Mouse (Mus musculus): ENCODE measurements around the gene Bace2. TPM values are rescaled to one million over a fixed set of nuclear protein-coding genes. Genes with fewer than 3 reads are reported as not detected.
A peak's percentile ranks its signal among the peaks of the same experiment; 100 is the strongest.

The Bace2 gene
- total RNA-seq, 2 experiments from 2014 or later: 3.4 to 5.0 TPM

GRCm38 (mm10) chr16:97402213-97402785 lies 45.8 kb downstream of the Bace2 start:
- DNase-seq: no peak

- DNase-seq: no peak
Observed at GRCm38 (mm10) chr16:97405476-97406012, 49.0 kb downstream of the Bace2 start.

DNA sequence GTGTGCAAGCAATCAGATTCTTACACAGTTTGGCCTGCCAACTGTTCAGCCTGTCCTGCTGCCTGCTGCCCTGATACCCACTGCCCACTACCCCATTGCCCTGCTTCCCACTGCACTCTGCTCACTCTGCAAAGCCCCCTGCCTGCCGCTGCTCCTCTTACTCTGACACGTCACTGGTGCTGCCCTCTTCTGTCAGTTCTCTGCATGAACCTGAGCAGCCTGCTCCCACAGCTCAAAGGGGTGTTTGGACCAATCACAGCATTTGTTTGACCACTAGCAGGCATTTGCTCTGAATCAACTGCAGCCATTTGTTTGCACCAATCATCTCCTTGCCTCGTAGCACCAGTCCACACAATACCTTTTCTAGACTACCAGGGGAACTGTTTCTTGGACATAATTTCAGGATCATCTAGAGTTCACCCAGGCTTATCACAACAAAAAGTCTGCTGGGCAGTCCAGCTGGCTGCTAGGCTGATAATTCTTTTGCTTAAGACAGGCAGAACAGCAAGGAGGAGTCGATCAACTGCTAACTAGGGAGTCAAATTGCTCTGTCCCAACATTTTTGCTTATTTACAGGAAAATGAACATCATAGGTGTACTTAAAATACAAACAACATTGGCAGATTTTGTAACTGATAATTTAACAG lies 61.5 kb downstream of the Bace2 start:
- DNase-seq: peak in 1 of 2 experiments; percentile 24

DNA sequence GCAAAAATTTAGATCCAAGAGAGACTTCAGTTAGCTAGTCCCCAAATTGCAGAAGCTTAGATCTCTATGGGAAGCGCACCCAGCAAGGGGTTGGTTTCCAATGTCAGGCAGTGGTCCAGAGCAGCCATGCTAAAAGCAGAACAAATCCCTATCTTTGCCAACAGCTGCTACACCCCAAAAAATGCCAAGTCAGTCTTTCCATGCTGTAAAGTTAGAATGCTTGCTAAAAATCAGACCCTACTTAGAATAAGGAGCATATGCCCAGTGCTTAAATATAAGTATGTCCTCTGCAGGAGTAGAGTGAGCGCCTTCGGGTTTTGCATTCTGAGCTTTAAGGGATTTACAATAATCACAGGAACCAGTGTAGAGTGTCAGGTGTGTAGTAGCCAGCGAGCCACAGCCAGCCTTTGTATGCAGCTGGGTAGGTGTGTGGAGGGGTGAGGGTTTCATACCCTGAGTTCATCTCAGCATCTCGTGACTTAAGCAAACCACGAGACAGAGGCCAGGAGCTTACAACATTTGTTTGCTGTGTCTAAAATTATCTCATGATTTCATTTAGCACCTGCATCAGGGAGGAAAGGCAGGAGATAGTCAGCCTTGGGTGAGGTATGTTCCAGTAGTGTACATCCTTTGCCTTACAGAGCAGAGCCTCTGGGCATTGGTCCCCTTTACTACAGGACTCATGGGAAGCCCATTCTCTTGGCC lies 62.4 kb downstream of the Bace2 start:
- DNase-seq: no peak

GRCm38 (mm10) chr16:97421671-97422070 lies 65.1 kb downstream of the Bace2 start:
- DNase-seq: no peak

- DNase-seq: no peak
Observed at GRCm38 (mm10) chr16:97423627-97424026, 67.1 kb downstream of the Bace2 start.

GRCm38 (mm10) chr16:97428026-97428425 lies 71.5 kb downstream of the Bace2 start:
- no peak for DNase-seq

DNA sequence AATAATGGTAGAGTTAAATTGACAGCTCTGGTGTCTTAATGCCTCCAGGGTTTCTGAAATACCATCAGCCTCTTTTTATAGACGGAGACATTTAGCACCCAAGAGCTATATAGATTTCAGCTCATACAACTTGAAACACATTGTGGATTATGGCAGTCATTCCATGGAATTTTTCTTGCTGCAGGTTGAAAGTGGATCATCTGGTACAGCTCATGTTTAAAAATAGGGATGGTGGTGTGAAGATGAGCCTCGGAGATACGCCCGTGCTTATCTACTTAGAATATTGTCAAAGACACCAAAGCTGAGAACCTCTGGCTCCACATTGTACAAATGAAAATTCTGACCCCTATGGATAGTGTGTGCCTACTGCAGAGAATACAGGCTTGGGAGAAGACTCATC lies 73.5 kb downstream of the Bace2 start:
- DNase-seq: no peak

GRCm38 (mm10) chr16:97431328-97431727 lies 74.8 kb downstream of the Bace2 start:
- DNase-seq: no peak

DNA sequence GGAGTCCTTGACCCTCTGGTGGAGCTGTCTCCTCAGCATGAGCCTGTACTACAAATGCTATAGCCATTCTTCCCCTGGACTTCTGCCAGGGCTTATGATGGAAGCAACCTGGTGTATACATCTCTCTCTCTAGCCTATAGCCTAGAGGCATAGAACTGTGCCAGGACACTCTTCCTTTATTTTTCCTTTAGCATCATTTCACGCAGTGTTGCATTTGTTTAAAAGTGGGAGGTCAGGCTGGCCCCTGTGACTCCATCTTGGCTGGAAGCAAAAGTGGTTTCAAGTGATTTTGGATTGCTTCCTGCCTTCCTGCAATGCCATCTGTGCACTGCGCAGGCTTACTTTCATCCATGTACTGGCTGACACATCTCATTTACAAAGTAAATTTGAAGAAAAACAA lies 77.7 kb downstream of the Bace2 start:
- DNase-seq: no peak

DNA sequence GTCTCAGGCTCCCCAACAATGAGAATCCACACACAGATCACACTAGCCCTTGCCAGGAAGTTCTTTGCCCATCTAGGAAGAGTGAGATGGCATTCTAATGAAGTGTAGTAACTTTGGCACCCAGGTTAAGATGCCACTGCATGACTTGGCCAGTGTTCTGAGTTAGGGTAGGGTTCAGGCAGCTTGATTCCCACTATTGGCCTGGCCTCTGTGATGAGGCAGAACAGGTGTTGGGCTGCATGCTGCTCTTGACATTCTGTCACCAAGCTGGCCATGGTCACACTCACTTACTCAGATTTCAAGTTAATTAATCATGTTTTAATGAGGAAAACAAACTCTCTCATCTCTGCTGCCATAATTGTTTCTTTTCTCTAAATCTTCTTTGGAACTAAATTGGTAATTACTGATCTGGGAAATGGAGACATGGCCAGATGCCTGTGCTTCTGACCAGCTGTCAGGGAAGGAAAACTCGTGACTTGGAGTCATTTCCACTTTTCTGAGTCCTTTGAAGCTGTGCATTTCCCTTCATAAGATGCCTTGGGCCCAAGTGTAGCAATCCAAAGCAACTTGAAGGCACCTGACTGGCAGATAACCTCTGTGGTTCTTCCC lies 81.0 kb downstream of the Bace2 start:
- no peak for DNase-seq

DNA sequence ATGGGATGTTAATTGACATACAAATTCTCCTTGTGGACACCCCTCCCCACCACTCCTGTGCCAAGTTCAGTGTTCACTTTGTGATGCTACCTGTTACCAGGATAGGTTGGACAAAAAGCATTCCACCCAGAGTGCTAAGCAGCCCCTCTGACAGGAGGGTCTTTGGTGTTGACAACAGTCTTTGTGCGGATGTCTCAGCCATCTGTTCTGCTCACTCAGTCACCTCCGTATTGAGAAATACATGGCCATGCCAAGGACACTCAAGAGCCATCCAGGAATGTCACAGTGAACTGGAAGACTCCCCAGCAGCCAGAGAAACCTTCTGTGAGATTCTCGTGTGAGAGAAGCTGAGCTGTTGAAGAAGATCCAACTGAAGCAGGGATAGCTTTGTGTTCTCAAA lies 81.6 kb downstream of the Bace2 start:
- DNase-seq: no peak

DNA sequence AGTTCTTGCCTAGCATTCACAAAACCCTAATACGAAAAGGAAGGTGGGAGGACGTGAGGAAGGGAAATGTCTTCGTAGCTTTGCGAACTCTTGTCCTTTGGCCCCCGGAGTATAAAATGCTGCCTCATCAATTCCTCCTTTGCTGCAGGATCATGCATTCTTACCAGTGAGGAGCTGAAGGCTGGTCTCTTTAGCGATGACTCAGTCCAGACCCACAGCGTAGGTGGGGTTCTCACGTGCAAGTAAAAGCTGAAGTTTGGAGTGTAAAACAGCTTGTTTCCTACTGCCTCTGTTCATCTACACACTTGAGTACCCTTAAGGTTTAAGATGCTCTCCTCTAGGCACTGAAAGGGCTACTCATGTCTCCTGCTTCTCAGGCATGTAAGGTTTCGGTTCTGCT lies 85.4 kb downstream of the Bace2 start:
- no peak for DNase-seq

DNA sequence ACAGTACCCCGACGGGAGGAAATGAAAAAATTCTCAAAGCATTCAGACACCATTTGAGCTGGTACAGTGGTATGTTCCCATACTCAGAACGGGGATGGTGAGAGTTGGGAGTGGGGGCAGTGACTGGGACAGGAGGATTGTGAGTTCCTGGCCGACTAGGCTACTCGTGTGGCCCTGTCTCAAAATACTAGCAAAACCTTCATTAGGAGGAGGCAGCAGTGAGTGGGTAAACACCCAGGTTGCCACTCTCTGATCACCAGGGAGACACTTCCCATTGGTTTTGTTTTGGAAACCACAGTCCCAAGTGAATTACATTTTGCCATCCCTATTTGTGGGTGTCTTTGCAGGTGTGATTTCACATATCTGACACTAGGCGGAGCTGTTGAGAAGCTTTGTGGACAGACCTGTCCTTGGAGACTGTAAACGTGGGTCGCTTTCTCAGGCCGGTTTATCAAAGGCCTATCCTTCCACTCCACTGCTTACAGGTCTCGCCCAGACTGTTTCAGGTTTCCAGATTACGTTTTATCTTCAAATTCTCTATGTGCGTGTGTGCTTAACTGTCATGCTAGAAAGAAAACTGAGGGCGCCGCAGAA lies 87.2 kb downstream of the Bace2 start:
- DNase-seq: no peak

- DNase-seq: no peak
Observed at GRCm38 (mm10) chr16:97447386-97447785, 90.8 kb downstream of the Bace2 start.

DNA sequence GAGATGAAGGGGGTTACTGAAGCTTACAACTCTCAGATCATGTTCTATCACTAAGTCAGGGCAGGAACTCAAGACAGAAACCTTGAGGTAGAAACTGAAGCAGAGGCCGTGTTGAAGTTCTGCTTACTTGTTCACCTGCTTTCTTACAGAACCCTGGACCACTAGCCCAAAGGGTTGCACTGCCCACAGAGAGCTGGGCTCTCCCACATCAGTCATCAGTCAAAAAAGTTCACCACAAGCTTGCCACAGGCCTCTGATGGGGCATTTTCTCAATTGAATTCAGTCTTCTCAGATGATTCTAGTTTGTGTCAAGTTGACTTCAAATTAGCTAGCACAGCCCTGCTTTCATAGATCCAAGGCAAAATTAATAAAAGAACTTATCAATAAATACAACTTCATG lies 103.3 kb downstream of the Bace2 start:
- DNase-seq: no peak

DNA sequence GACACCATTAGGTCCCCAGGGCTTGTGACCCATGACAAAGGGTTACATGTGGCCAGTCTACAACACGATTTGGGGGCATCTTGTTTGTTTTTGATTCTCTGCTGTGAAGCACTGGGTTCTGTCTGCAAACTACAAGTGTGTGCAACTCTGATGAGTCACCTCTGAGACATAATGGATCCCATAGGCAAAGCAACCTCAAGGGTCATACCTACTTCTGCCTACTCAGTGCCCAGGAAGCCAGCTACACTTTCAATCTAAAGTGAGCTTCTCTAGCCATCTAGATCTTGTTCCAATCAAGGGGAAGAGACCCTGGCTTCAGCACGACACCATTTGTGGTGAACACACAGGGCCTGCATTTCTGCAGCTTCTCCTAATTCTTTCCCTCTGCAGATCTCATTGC lies 104.7 kb downstream of the Bace2 start:
- no peak for DNase-seq

DNA sequence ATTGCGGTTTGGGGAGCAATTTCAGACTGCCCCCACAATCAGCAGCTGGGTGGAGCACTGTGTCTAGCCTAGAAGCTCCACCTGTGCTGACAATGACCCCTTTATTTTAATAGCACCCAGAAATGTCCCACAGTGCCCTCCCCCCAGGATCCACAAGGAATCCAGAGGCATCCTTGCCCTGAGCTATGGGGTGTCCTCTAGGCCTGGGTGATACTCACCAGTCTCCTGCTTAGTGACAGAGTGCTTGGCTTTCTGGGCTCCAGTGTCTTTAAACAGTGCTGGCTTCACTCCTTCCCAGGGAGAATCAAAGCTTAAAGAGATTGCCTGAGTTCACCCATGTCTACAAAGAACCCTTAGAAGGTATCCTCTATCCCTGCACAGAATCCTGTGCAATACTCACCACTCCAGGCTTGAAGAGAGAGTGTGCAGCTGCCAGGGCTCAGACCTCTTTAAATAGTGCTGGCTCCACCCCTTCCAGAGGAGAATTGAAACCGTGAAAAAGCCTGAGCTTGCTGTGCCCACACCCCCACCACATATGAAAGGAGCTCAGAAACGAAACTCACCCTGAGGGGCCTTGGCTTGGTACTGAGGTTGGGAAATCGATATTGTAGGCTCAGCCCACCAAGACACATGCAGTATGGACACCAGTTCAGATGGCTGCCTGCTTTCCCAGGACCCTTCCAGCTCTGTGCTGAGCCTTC lies 106.1 kb downstream of the Bace2 start, which contains the start of gene Mx1:
Gene Mx1, minus strand, starts transcription at position 427 of the 701 bp plus-strand sequence.
- no peak for DNase-seq

- DNase-seq: no peak
Observed at GRCm38 (mm10) chr16:97466182-97466957, 109.8 kb downstream of the Bace2 start.

- no peak for DNase-seq
Observed at GRCm38 (mm10) chr16:97467472-97467871, 110.9 kb downstream of the Bace2 start.
